Mouse (Mus musculus) T-helper 17 cell (primary cell): ENCODE results near the gene Entpd5.

ENCODE experiments used
- in situ Hi-C, 2 experiments: fragments of 300-600 bp; cut with MboI, MseI; formaldehyde crosslinking; loops; 1 replicate in 1 of 2; 2 replicates in 1 of 2; pipeline ENCODE4 v1.15.1; 2025; ENCODE audit warnings: high pct_unique_total_duplicates in 2 of 2

Gene Entpd5

DNA sequence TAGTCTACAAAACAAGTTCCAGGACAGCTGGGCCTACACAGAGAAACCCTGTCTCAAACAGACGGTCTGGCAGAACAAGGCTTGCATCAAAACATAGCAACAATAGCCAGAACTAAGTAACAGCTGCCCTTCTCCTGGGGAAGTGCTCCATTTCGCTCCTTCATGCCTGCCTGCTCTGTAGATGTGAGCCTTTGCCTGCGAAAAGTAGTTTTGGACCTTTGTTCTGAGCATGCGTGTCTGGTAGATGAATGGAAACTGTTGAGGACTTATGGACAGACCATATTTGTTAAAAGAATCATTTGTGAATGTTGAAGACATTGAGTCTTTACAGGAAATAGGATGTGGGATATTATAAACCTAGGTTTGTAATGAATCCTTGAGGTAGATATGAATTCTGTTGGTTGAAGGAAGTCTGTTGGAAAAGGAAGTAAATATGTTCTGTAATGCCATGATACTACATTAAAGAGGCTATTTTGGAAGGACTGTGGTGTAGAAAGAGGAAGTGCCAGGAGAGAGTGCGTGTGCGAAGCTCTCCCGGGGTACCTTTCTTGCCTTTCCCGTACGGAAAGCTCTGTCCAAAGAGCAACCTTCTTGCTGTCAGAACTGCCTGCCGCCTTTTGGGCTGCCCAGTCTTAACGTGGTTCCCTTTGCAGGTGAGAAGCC lies 71.7 kb downstream of the Entpd5 start:
- in situ Hi-C loops: no loop called here

- in situ Hi-C loops: no loop called here
These were observed 81.7 kb downstream of the Entpd5 start for GRCm38 (mm10) chr12:84327111-84327512.
